Mouse (Mus musculus): ENCODE results near the gene Cenph. TPM values are rescaled to one million over a fixed set of nuclear protein-coding genes. Genes with fewer than 3 reads are reported as not detected.
"Not testable (repeated sequence)": the region's sequence is repeated elsewhere in the genome, so short reads cannot be mapped to it uniquely, and the experiment has no call there.

The Cenph gene
- 28.0 and 33.9 TPM in 2 replicates for polyA plus RNA-seq (2015; fragmentation: Nextera tagmentation; extraction: Ambion mirVana)

- Histone ChIP-seq H3K27me3 (replicated peaks) (no peaks in the 10 kb centered on the region), H3K9me3 (no peaks in the 10 kb centered on the region), H3K9ac (peak within 1 kb of the TSS; percentile 75), H3K4me3 (replicated peaks) (peak within 1 kb of the TSS; percentile 84), H3K4me1 (peaks cover 3% of the 10 kb centered on the region), H3K36me3 (peaks cover 13% of the 10 kb centered on the region), H3K4me2 (peak within 1 kb of the TSS; percentile 88), H3K27ac (peak within 1 kb of the TSS; percentile 36; the same call in 1 of the 2 replicates)
- peak; percentile 87 for ATAC-seq (ENCODE audit: insufficient read depth, low FRiP score, low read depth)
- under 1% methylated on average over 46 of the region's 46 CpGs for WGBS
Observed at GRCm38 (mm10) chr13:100775252-100776055, at the start of gene Cenph. TSS of gene Cenph (minus strand) at chr13:100775899.

- H3K4me3 ChIP-seq (replicated peaks) = no peak overlapping the region
- no peak overlapping the region for H3K27ac ChIP-seq
- H3K9ac ChIP-seq = no peak overlapping the region
- H3K27me3 ChIP-seq (replicated peaks) = no peaks in the 10 kb centered on the region
- no peaks in the 10 kb centered on the region for H3K9me3 ChIP-seq
- H3K36me3 ChIP-seq = peaks cover 38% of the 10 kb centered on the region
- no peaks in the 10 kb centered on the region for H3K4me1 ChIP-seq
- no peak overlapping the region for H3K4me2 ChIP-seq
- WGBS = 83% methylated on average over 3 of the region's 3 CpGs
- no peak for ATAC-seq (ENCODE audit: insufficient read depth, low FRiP score, low read depth)
Observed at GRCm38 (mm10) chr13:100824916-100825315, 49.2 kb upstream of the Cenph start.

GRCm38 (mm10) chr13:100824306-100824705, 48.6 kb upstream of the Cenph start:
- no peak overlapping the region for H3K27ac ChIP-seq
- WGBS = 48% methylated on average over 6 of the region's 6 CpGs
- H3K36me3 ChIP-seq = peaks cover 43% of the 10 kb centered on the region
- H3K4me1 ChIP-seq = no peaks in the 10 kb centered on the region
- H3K27me3 ChIP-seq (replicated peaks) = no peaks in the 10 kb centered on the region
- H3K4me2 ChIP-seq = no peak overlapping the region
- H3K9ac ChIP-seq = no peak overlapping the region
- no peaks in the 10 kb centered on the region for H3K9me3 ChIP-seq
- no peak for ATAC-seq (ENCODE audit: insufficient read depth, low FRiP score, low read depth)
- H3K4me3 ChIP-seq (replicated peaks) = no peak overlapping the region

GRCm38 (mm10) chr13:100823863-100824262, 48.2 kb upstream of the Cenph start:
- no peak overlapping the region for H3K9ac ChIP-seq
- peaks cover 45% of the 10 kb centered on the region for H3K36me3 ChIP-seq
- no peaks in the 10 kb centered on the region for H3K27me3 ChIP-seq (replicated peaks)
- 90% methylated on average over 3 of the region's 3 CpGs for WGBS
- H3K4me1 ChIP-seq = no peaks in the 10 kb centered on the region
- no peak overlapping the region for H3K4me2 ChIP-seq
- H3K9me3 ChIP-seq = no peaks in the 10 kb centered on the region
- no peak for ATAC-seq (ENCODE audit: insufficient read depth, low FRiP score, low read depth)
- H3K27ac ChIP-seq = no peak overlapping the region
- H3K4me3 ChIP-seq (replicated peaks) = no peak overlapping the region

- no peak for ATAC-seq (ENCODE audit: insufficient read depth, low FRiP score, low read depth)
- Histone ChIP-seq H3K4me2 (no peak overlapping the region), H3K27me3 (replicated peaks) (no peaks in the 10 kb centered on the region), H3K9me3 (no peaks in the 10 kb centered on the region), H3K27ac (no peak overlapping the region), H3K9ac (no peak overlapping the region), H3K4me3 (replicated peaks) (no peak overlapping the region), H3K36me3 (peaks cover 29% of the 10 kb centered on the region), H3K4me1 (no peaks in the 10 kb centered on the region)
- 85% methylated on average over 6 of the region's 6 CpGs for WGBS
Observed at GRCm38 (mm10) chr13:100814451-100814850, 38.8 kb upstream of the Cenph start.

- ATAC-seq (ENCODE audit: insufficient read depth, low FRiP score, low read depth) = no peak
- H3K27me3 ChIP-seq (replicated peaks) = no peaks in the 10 kb centered on the region
- H3K9me3 ChIP-seq = no peaks in the 10 kb centered on the region
- H3K4me2 ChIP-seq = no peak overlapping the region
- no peak overlapping the region for H3K27ac ChIP-seq
- no peak overlapping the region for H3K4me3 ChIP-seq (replicated peaks)
- WGBS = 91% methylated on average over 3 of the region's 3 CpGs
- no peaks in the 10 kb centered on the region for H3K4me1 ChIP-seq
- H3K9ac ChIP-seq = no peak overlapping the region
- H3K36me3 ChIP-seq = peaks cover 39% of the 10 kb centered on the region
Observed at GRCm38 (mm10) chr13:100805776-100806175, 30.1 kb upstream of the Cenph start.

- ATAC-seq (ENCODE audit: insufficient read depth, low FRiP score, low read depth) = no peak
- 82% methylated on average over 6 of the region's 6 CpGs for WGBS
- H3K4me3 ChIP-seq (replicated peaks) = no peak overlapping the region
Observed at GRCm38 (mm10) chr13:100797171-100797570, 21.5 kb upstream of the Cenph start.

GRCm38 (mm10) chr13:100789083-100789482, 13.4 kb upstream of the Cenph start:
- Histone ChIP-seq H3K9me3 (no peaks in the 10 kb centered on the region), H3K9ac (no peak overlapping the region), H3K36me3 (no peaks in the 10 kb centered on the region), H3K4me1 (0 out of 2 replicates have a peak, but pooled peaks cover 6% of the 10 kb centered on the region), H3K4me2 (no peak overlapping the region), H3K4me3 (replicated peaks) (no peak overlapping the region), H3K27me3 (replicated peaks) (no peaks in the 10 kb centered on the region), H3K27ac (no peak overlapping the region)
- no peak for ATAC-seq (ENCODE audit: insufficient read depth, low FRiP score, low read depth)
- 73% methylated on average over 3 of the region's 3 CpGs for WGBS

More at GRCm38 (mm10) chr13:100797171-100797570, 21.5 kb upstream of the Cenph start:
- no peaks in the 10 kb centered on the region for H3K9me3 ChIP-seq
- no peak overlapping the region for H3K27ac ChIP-seq
- H3K27me3 ChIP-seq (replicated peaks) = no peaks in the 10 kb centered on the region
- no peaks in the 10 kb centered on the region for H3K4me1 ChIP-seq
- no peak overlapping the region for H3K9ac ChIP-seq
- peaks cover 3% of the 10 kb centered on the region; the same call in 1 of the 2 replicates for H3K36me3 ChIP-seq
- no peak overlapping the region for H3K4me2 ChIP-seq

- peaks cover 13% of the 10 kb centered on the region for H3K4me1 ChIP-seq
- H3K4me2 ChIP-seq; H3K36me3 ChIP-seq; H3K9me3 ChIP-seq; H3K27me3 ChIP-seq (replicated peaks); H3K9ac ChIP-seq; H3K4me3 ChIP-seq (replicated peaks); ATAC-seq (ENCODE audit: insufficient read depth, low FRiP score, low read depth); H3K27ac ChIP-seq: not testable (repeated sequence)
- WGBS = 90% methylated on average over 11 of the region's 14 CpGs
Observed at GRCm38 (mm10) chr13:100788057-100788456, 12.4 kb upstream of the Cenph start.

GRCm38 (mm10) chr13:100787316-100788010, 11.8 kb upstream of the Cenph start:
- Histone ChIP-seq H3K4me3 (replicated peaks) (no peak overlapping the region), H3K27me3 (replicated peaks) (no peaks in the 10 kb centered on the region), H3K36me3 (no peaks in the 10 kb centered on the region), H3K9me3 (no peaks in the 10 kb centered on the region), H3K4me2 (no peak overlapping the region), H3K27ac (no peak overlapping the region), H3K9ac (no peak overlapping the region), H3K4me1 (peaks cover 13% of the 10 kb centered on the region)
- 64% methylated on average over 6 of the region's 6 CpGs for WGBS
- no peak for ATAC-seq (ENCODE audit: insufficient read depth, low FRiP score, low read depth)

GRCm38 (mm10) chr13:100786414-100786867, 10.7 kb upstream of the Cenph start, which contains the start of gene Ccnb1:
TSS of gene Ccnb1 (minus strand) at chr13:100786570.
- Histone ChIP-seq H3K9me3 (no peaks in the 10 kb centered on the region), H3K27me3 (replicated peaks) (no peaks in the 10 kb centered on the region), H3K4me3 (replicated peaks) (peak within 1 kb of the TSS; percentile 93), H3K9ac (peak within 1 kb of the TSS; percentile 73), H3K36me3 (no peaks in the 10 kb centered on the region), H3K27ac (peak within 1 kb of the TSS; percentile 74), H3K4me1 (peaks cover 13% of the 10 kb centered on the region), H3K4me2 (peak within 1 kb of the TSS; percentile 87)
- whole genome bisulfite sequencing = under 1% methylated on average over 35 of the region's 35 CpGs
- ATAC-seq (ENCODE audit: insufficient read depth, low FRiP score, low read depth) = peak; percentile 98
